Comparison of ENCODE assay signal across 8 mouse cellular contexts in the genomic region with DNA sequence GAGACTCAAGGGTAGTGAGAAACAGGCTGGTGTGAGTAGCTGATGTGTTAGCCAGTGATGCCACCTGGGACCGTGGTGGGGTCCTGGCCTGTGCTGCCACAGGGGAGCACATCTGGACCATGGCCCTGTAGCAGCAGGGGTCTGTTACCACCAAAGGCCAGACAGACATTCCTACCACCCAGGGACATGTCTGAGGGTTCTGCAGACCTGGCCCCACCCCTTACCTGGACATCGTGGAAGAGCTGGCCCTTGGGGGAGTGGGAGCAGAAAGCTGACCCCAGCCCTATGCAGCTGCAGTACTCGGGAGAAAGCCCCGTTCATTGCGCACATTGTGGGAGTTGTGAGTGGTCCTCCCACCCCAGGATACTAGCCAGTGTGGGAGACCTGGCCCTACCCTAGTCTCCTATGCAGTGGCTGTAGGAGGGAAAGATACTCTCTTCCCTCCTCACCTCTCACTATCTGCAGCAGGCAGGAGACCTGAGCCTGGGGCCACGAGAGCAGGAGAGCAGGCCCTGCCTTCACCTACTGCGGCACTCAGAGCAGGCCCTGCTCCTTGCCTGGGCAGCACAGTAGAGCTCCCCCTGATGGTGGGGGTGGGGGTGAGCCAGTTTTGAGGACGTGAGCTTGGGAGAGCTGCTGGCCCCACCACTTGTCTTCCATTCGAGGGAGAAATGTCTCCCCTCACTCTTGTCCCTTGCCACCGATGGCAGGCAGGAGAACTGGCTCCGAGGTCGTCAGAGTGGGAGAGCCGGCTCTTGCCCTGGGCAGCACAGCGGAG.
DNase-seq lines count a peak whose midpoint lies in the region; ATAC-seq and TF ChIP-seq lines count a peak whose summit lies in the region.

No protein-coding gene starts in this region.

- H3K9ac ChIP-seq in heart, embryonic 15.5 days = no peak overlapping the region
- H3K9ac ChIP-seq in hindbrain, embryonic 14.5 days = no peak overlapping the region
- no peak overlapping the region for H3K9ac ChIP-seq in midbrain, embryonic 14.5 days (replicated peaks; ENCODE audit: low read length)

- no peaks in the 10 kb centered on the region for H3K9me3 ChIP-seq in heart, embryonic 15.5 days (replicated peaks)
- no peaks in the 10 kb centered on the region for H3K9me3 ChIP-seq in hindbrain, embryonic 14.5 days (ENCODE audit: control insufficient read depth, low read length)
- H3K9me3 ChIP-seq in midbrain, embryonic 14.5 days (ENCODE audit: control insufficient read depth, low read length) = no peaks in the 10 kb centered on the region

- no peak overlapping the region for H3K27ac ChIP-seq in heart, embryonic 15.5 days
- no peak overlapping the region for H3K27ac ChIP-seq in cortical plate, adult 2 months (ENCODE audit: insufficient read depth, low read length)
- H3K27ac ChIP-seq in hindbrain, embryonic 14.5 days = no peak overlapping the region
- H3K27ac ChIP-seq in midbrain, embryonic 14.5 days (replicated peaks; ENCODE audit: low read depth, low read length) = no peak overlapping the region

- TF ChIP-seq POLR2A in cortical plate, adult 2 months (IDR thresholded peaks at IDR 0.05; ENCODE audit: extremely low read depth, insufficient read depth, low read length) = no peak

- TF ChIP-seq CTCF in cortical plate, adult 2 months (IDR thresholded peaks at IDR 0.05; ENCODE audit: extremely low read depth, insufficient read depth, low read length) = 0 out of 2 replicates have a peak, but pooled peaks have one; percentile 2

- no peaks in the 10 kb centered on the region for H3K27me3 ChIP-seq in heart, embryonic 15.5 days
- no peaks in the 10 kb centered on the region for H3K27me3 ChIP-seq in hindbrain, embryonic 14.5 days (ENCODE audit: control insufficient read depth, insufficient read depth, low read length)
- H3K27me3 ChIP-seq in midbrain, embryonic 14.5 days (ENCODE audit: control insufficient read depth, insufficient read depth, low read length) = no peaks in the 10 kb centered on the region

- no peaks in the 10 kb centered on the region for H3K4me1 ChIP-seq in heart, embryonic 15.5 days (replicated peaks)
- no peaks in the 10 kb centered on the region for H3K4me1 ChIP-seq in cortical plate, adult 2 months (ENCODE audit: control insufficient read depth, insufficient read depth, low read length)
- no peaks in the 10 kb centered on the region for H3K4me1 ChIP-seq in hindbrain, embryonic 14.5 days (replicated peaks; ENCODE audit: control insufficient read depth, insufficient read depth, low read length)
- no peaks in the 10 kb centered on the region for H3K4me1 ChIP-seq in midbrain, embryonic 14.5 days (ENCODE audit: control insufficient read depth, insufficient read depth, low read length)

- 0 out of 2 replicates have a peak, but pooled peaks have one; percentile 10 for ATAC-seq in heart, embryonic 15.5 days (replicated peaks; ENCODE audit: insufficient number of reproducible peaks, insufficient read depth, low FRiP score, low read depth)
- peak; percentile 62; the same call in 1 of the 2 replicates for ATAC-seq in hindbrain, embryonic 14.5 days (ENCODE audit: low FRiP score)
- ATAC-seq in midbrain, embryonic 14.5 days (ENCODE audit: low FRiP score, low TSS enrichment) = peak; percentile 55; the same call in 1 of the 2 replicates

- H3K4me2 ChIP-seq in heart, embryonic 15.5 days = no peak overlapping the region
- H3K4me2 ChIP-seq in hindbrain, embryonic 14.5 days (replicated peaks) = no peak overlapping the region
- H3K4me2 ChIP-seq in midbrain, embryonic 14.5 days (ENCODE audit: low read length) = no peak overlapping the region

- no peaks in the 10 kb centered on the region for H3K36me3 ChIP-seq in heart, embryonic 15.5 days
- H3K36me3 ChIP-seq in hindbrain, embryonic 14.5 days (replicated peaks; ENCODE audit: control insufficient read depth, insufficient read depth) = no peaks in the 10 kb centered on the region
- H3K36me3 ChIP-seq in midbrain, embryonic 14.5 days (ENCODE audit: control insufficient read depth, insufficient read depth, low read length) = no peaks in the 10 kb centered on the region

- H3K4me3 ChIP-seq in heart, embryonic 15.5 days = no peak overlapping the region
- H3K4me3 ChIP-seq in cortical plate, adult 2 months (ENCODE audit: insufficient read depth, low read length) = no peak overlapping the region
- no peak overlapping the region for H3K4me3 ChIP-seq in hindbrain, embryonic 14.5 days (replicated peaks; ENCODE audit: low read length)
- no peak overlapping the region for H3K4me3 ChIP-seq in midbrain, embryonic 14.5 days (replicated peaks; ENCODE audit: low read depth, low read length)

- intact Hi-C loops in left cerebral cortex, postnatal 4 days (cut with DNase I) = loop anchor here (5.0 kb wide), 1 partner anchor 344 kb away; the partner anchor contains the start of genes Gm10964 and Olfml3

- no peak for DNase-seq in heart, adult 9 months (ENCODE audit: low spot score in 2 of 2)
- no peak for DNase-seq in hindbrain, embryonic 14.5 days (ENCODE audit: low spot score)
- no peak for DNase-seq in midbrain, embryonic 14.5 days
- DNase-seq in adrenal gland, postnatal 36 days = no peak
- DNase-seq in layer of hippocampus, postnatal 36 days = no peak
- DNase-seq in left cerebral cortex, postnatal 4 days = no peak

- WGBS in heart, embryonic 15.5 days = 78% methylated on average over 14 of the region's 14 CpGs
- WGBS in hindbrain, embryonic 14.5 days = 86% methylated on average over 14 of the region's 14 CpGs
- WGBS in midbrain, embryonic 14.5 days = 86% methylated on average over 14 of the region's 14 CpGs

Comparison
In these comparisons a context has a peak if more than half of its experiments do, and no peak if none do; other contexts are left out.
1. ATAC-seq: peak in every context shown above with its lines; median percentile 62 in hindbrain, embryonic 14.5 days; 55 in midbrain, embryonic 14.5 days; 10 in heart, embryonic 15.5 days.